Mouse (Mus musculus): ENCODE data around the gene Clca1. TPM values are rescaled to one million over a fixed set of nuclear protein-coding genes. Genes with fewer than 3 reads are reported as not detected.

Clca1 gene
- total and polyA plus RNA-seq, 2 experiments from 2014 or later: not detected

GRCm38 (mm10) chr3:145049820-145050219 lies 17.2 kb upstream of the Clca1 start:
- DNase-seq (ENCODE audit: low spot score) (no peak), ATAC-seq (ENCODE audit: insufficient read depth, low read depth) (no peak)
- H3K4me3 ChIP-seq (ENCODE audit: low read depth, low read length): no peak overlapping the region
- 29% methylated on average over 3 of the region's 3 CpGs for WGBS
- H3K9ac ChIP-seq (replicated peaks; ENCODE audit: low read depth, low read length): no peak overlapping the region
- no peaks in the 10 kb centered on the region for H3K4me1 ChIP-seq (ENCODE audit: control insufficient read depth, insufficient read depth)
- H3K9me3 ChIP-seq (replicated peaks; ENCODE audit: control insufficient read depth, low read length): no peaks in the 10 kb centered on the region
- no peak overlapping the region for H3K4me2 ChIP-seq (ENCODE audit: low read depth, low read length)
- H3K27ac ChIP-seq (ENCODE audit: low read depth): no peak overlapping the region
- TF ChIP-seq EP300 (IDR thresholded peaks at IDR 0.05; ENCODE audit: low read depth) (no peak), CTCF (IDR thresholded peaks at IDR 0.05; ENCODE audit: low read depth) (no peak)
- H3K36me3 ChIP-seq (replicated peaks; ENCODE audit: control insufficient read depth, insufficient read depth, low read length): no peaks in the 10 kb centered on the region
- H3K27me3 ChIP-seq (ENCODE audit: control insufficient read depth, insufficient read depth, low read length): no peaks in the 10 kb centered on the region

GRCm38 (mm10) chr3:145038813-145039212 lies 6.2 kb upstream of the Clca1 start:
- Histone ChIP-seq H3K4me1 (ENCODE audit: control insufficient read depth, insufficient read depth) (no peaks in the 10 kb centered on the region), H3K27ac (ENCODE audit: low read depth) (no peak overlapping the region), H3K9ac (replicated peaks; ENCODE audit: low read depth, low read length) (no peak overlapping the region), H3K9me3 (replicated peaks; ENCODE audit: control insufficient read depth, low read length) (no peaks in the 10 kb centered on the region), H3K4me3 (ENCODE audit: low read depth, low read length) (no peak overlapping the region), H3K36me3 (replicated peaks; ENCODE audit: control insufficient read depth, insufficient read depth, low read length) (no peaks in the 10 kb centered on the region), H3K27me3 (ENCODE audit: control insufficient read depth, insufficient read depth, low read length) (no peaks in the 10 kb centered on the region), H3K4me2 (ENCODE audit: low read depth, low read length) (no peak overlapping the region)
- no peak for ATAC-seq (ENCODE audit: insufficient read depth, low read depth)
- DNase-seq (ENCODE audit: low spot score): no peak
- TF ChIP-seq CTCF (IDR thresholded peaks at IDR 0.05; ENCODE audit: low read depth) (no peak), EP300 (IDR thresholded peaks at IDR 0.05; ENCODE audit: low read depth) (no peak)
- 39% methylated on average over 3 of the region's 3 CpGs for WGBS

GRCm38 (mm10) chr3:145028036-145028435 lies 4.5 kb downstream of the Clca1 start:
- ATAC-seq (ENCODE audit: insufficient read depth, low read depth) (no peak), DNase-seq (ENCODE audit: low spot score) (no peak)
- 57% methylated on average over 3 of the region's 3 CpGs for WGBS
- Histone ChIP-seq H3K36me3 (replicated peaks; ENCODE audit: control insufficient read depth, insufficient read depth, low read length) (no peaks in the 10 kb centered on the region), H3K9ac (replicated peaks; ENCODE audit: low read depth, low read length) (no peak overlapping the region), H3K4me2 (ENCODE audit: low read depth, low read length) (no peak overlapping the region), H3K4me3 (ENCODE audit: low read depth, low read length) (no peak overlapping the region), H3K4me1 (ENCODE audit: control insufficient read depth, insufficient read depth) (no peaks in the 10 kb centered on the region), H3K27me3 (ENCODE audit: control insufficient read depth, insufficient read depth, low read length) (no peaks in the 10 kb centered on the region), H3K27ac (ENCODE audit: low read depth) (no peak overlapping the region), H3K9me3 (replicated peaks; ENCODE audit: control insufficient read depth, low read length) (no peaks in the 10 kb centered on the region)
- TF ChIP-seq EP300 (IDR thresholded peaks at IDR 0.05; ENCODE audit: low read depth): no peak
- TF ChIP-seq CTCF (IDR thresholded peaks at IDR 0.05; ENCODE audit: low read depth): no peak

GRCm38 (mm10) chr3:145026750-145027149 lies 5.8 kb downstream of the Clca1 start:
- no peak overlapping the region for H3K4me2 ChIP-seq (ENCODE audit: low read depth, low read length)
- H3K4me3 ChIP-seq (ENCODE audit: low read depth, low read length): no peak overlapping the region
- DNase-seq (ENCODE audit: low spot score): peak; percentile 10

GRCm38 (mm10) chr3:145017807-145018206 lies 14.8 kb downstream of the Clca1 start:
- TF ChIP-seq EP300 (IDR thresholded peaks at IDR 0.05; ENCODE audit: low read depth) (no peak), CTCF (IDR thresholded peaks at IDR 0.05; ENCODE audit: low read depth) (no peak)
- H3K36me3 ChIP-seq (replicated peaks; ENCODE audit: control insufficient read depth, insufficient read depth, low read length): no peaks in the 10 kb centered on the region
- 71% methylated on average over 3 of the region's 3 CpGs for WGBS
- no peak for DNase-seq (ENCODE audit: low spot score)
- no peaks in the 10 kb centered on the region for H3K9me3 ChIP-seq (replicated peaks; ENCODE audit: control insufficient read depth, low read length)
- no peak overlapping the region for H3K4me3 ChIP-seq (ENCODE audit: low read depth, low read length)
- H3K27ac ChIP-seq (ENCODE audit: low read depth): no peak overlapping the region
- no peak overlapping the region for H3K9ac ChIP-seq (replicated peaks; ENCODE audit: low read depth, low read length)
- no peaks in the 10 kb centered on the region for H3K4me1 ChIP-seq (ENCODE audit: control insufficient read depth, insufficient read depth)
- ATAC-seq (ENCODE audit: insufficient read depth, low read depth): no peak
- no peak overlapping the region for H3K4me2 ChIP-seq (ENCODE audit: low read depth, low read length)
- no peaks in the 10 kb centered on the region for H3K27me3 ChIP-seq (ENCODE audit: control insufficient read depth, insufficient read depth, low read length)

More at GRCm38 (mm10) chr3:145026750-145027149, 5.8 kb downstream of the Clca1 start:
- ATAC-seq (ENCODE audit: insufficient read depth, low read depth): no peak
- no peaks in the 10 kb centered on the region for H3K4me1 ChIP-seq (ENCODE audit: control insufficient read depth, insufficient read depth)
- TF ChIP-seq EP300 (IDR thresholded peaks at IDR 0.05; ENCODE audit: low read depth): no peak
- TF ChIP-seq CTCF (IDR thresholded peaks at IDR 0.05; ENCODE audit: low read depth): peak; percentile 86
- H3K9me3 ChIP-seq (replicated peaks; ENCODE audit: control insufficient read depth, low read length): no peaks in the 10 kb centered on the region
- H3K9ac ChIP-seq (replicated peaks; ENCODE audit: low read depth, low read length): no peak overlapping the region
- no peak overlapping the region for H3K27ac ChIP-seq (ENCODE audit: low read depth)
- no peaks in the 10 kb centered on the region for H3K27me3 ChIP-seq (ENCODE audit: control insufficient read depth, insufficient read depth, low read length)
- WGBS: 33% methylated on average over 3 of the region's 3 CpGs
- H3K36me3 ChIP-seq (replicated peaks; ENCODE audit: control insufficient read depth, insufficient read depth, low read length): no peaks in the 10 kb centered on the region

- Histone ChIP-seq H3K9ac (replicated peaks; ENCODE audit: low read depth, low read length) (no peak overlapping the region), H3K9me3 (replicated peaks; ENCODE audit: control insufficient read depth, low read length) (no peaks in the 10 kb centered on the region), H3K4me3 (ENCODE audit: low read depth, low read length) (no peak overlapping the region), H3K27me3 (ENCODE audit: control insufficient read depth, insufficient read depth, low read length) (no peaks in the 10 kb centered on the region), H3K4me1 (ENCODE audit: control insufficient read depth, insufficient read depth) (no peaks in the 10 kb centered on the region), H3K27ac (ENCODE audit: low read depth) (no peak overlapping the region), H3K36me3 (replicated peaks; ENCODE audit: control insufficient read depth, insufficient read depth, low read length) (no peaks in the 10 kb centered on the region), H3K4me2 (ENCODE audit: low read depth, low read length) (no peak overlapping the region)
- 25% methylated on average over 5 of the region's 5 CpGs for WGBS
- peak; percentile 13 for DNase-seq (ENCODE audit: low spot score)
- no peak for ATAC-seq (ENCODE audit: insufficient read depth, low read depth)
- TF ChIP-seq EP300 (IDR thresholded peaks at IDR 0.05; ENCODE audit: low read depth) (no peak), CTCF (IDR thresholded peaks at IDR 0.05; ENCODE audit: low read depth) (peak; percentile 28; the same call in 1 of the 2 replicates)
These were observed 28.2 kb downstream of the Clca1 start for GRCm38 (mm10) chr3:145004422-145004821.

All from heart, postnatal 0 days (tissue).